Mouse (Mus musculus): ENCODE measurements at regions not wholly inside any gene's neighbourhood (a gene's known extent, or its start where the extent isn't known, plus 50 kb on each side); places are given as distances from the start of the nearest gene placed in this dataset.

- TF ChIP-seq POLR2A (IDR thresholded peaks at IDR 0.05; ENCODE audit: insufficient read depth, low read depth, low read length) (no peak), CTCF (IDR thresholded peaks at IDR 0.05) (no peak), EP300 (IDR thresholded peaks at IDR 0.05; ENCODE audit: insufficient read depth, low read depth, low read length) (no peak)
These were observed 99.7 kb upstream of the Rbms3 start for GRCm38 (mm10) chr9:117729366-117729765.
